Mouse (Mus musculus) embryonic stem cell, embryonic (primary cell): ENCODE results near the gene Tnfrsf1b.

Source experiments
- CTCF ChIA-PET, 4 experiments: fragments of 300-600 bp in 2 of 4; fragments of 350-600 bp in 2 of 4; sonication (Branson Sonifier 250); formaldehyde crosslinking; loops; one replicate each; lab custom pipeline; 2022; ENCODE audit warnings: inconsistent platforms in 2 of 4; lab: Charles Lee
- POLR2A ChIA-PET, 4 experiments: fragments of 300-600 bp in 2 of 4; fragments of 350-600 bp in 2 of 4; sonication (Branson Sonifier 250); formaldehyde crosslinking; loops; one replicate each; lab custom pipeline; 2022; ENCODE audit warnings: antibody characterized with exemption in 4 of 4, inconsistent platforms in 1 of 4; lab: Charles Lee

The Tnfrsf1b gene

DNA sequence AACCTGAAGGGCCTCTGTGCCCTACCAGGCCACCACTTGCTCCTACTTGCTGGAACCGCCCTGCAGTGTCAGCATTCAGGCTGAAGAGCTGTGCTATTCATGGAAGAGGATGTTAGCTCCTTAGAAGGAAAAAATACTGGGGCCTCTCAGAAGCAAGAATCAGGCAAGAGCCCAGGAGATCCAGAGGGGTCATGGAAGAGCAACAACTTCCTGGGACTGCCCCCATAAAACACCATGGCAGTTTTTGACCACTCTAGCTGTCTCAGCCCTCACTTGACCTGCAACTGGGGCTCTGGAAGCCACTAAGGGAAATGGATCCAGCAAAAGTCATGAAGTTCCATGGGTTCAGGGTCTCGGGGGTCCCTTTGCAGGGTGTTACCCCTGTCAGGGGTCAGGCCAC is 31.3 kb downstream of the Tnfrsf1b start:
- CTCF ChIA-PET, result interaction anchor here (0.6 to 2.8 kb wide), 51 partner anchors 10 to 325 kb away, joined by 3 to 20 read pairs (median 5); partner anchors contain the start of genes Tnfrsf1b (in 3 of the 4) and Vps13d (in 2 of the 4)
- POLR2A ChIA-PET, result interaction anchor here (0.6 to 5.7 kb wide), 39 partner anchors 8 to 103 kb away, joined by 3 to 57 read pairs (median 6); partner anchors contain the start of genes Tnfrsf1b (in 2 of the 4) and Vps13d (in 1 of the 4)

DNA sequence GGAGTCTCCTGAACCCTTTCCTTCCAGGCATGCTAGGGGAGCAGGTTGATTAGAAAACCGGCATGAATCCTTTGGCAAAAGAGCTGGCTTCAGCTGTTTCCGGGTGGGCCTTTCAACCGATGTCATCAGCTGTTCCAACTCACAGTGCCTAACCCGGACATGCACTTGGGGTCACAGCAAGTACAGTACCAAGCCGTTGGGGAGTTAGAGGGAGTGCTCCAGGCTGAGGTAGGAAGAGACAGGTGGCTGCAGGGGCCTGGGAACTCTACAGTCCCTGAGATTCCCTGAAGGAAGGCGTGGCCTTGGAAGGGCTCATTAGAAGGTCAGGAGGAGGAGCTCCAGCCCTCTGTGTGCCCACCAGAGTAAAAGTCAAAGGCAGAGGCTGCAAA is 31.9 kb downstream of the Tnfrsf1b start:
- ChIA-PET CTCF (interaction anchor here (0.6 to 2.8 kb wide), 77 partner anchors 8 to 324 kb away, joined by 3 to 20 read pairs (median 5); partner anchors contain the start of genes Tnfrsf1b (in 4 of the 4) and Vps13d (in 3 of the 4)), POLR2A (interaction anchor here (0.6 to 5.7 kb wide), 61 partner anchors 8 to 316 kb away, joined by 3 to 57 read pairs (median 5); partner anchors contain the start of genes Tnfrsf1b (in 3 of the 4) and Vps13d (in 1 of the 4))

DNA sequence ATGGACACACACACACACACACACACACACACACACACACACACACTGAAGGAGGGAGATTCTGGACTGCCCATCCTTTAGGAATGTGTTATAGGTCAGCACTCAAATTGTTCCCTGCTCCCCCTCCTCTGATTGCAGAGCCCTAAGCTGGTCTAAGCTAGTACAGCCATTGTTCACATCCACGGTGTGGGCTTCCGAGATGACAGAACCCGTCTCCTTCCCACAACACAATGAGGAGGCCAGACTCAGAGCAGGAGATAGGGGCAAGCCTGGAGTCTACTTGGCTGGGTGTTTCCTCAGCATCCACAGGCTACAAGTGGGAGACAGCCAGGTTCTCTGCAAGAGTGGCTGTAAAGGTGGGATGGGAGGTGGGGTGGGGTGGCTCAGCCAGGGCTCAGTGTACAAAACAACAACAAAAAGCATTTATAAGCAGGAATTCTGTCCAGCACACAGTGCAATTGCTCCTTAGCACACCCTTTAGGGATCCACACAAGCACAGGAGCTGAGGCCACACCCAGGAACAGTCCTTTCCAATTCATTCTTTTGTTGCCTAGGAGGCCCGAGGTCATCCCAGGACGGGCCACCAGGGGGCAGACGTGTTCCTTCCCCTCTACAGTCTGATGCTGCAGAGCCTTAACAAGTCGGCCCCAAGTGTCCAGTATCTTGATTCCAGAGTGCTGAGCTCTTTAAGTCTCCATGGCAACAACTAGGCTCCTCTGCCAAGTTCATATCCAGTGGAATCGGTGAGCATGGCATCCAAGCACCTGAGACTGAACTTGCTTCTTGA is 32.5 kb downstream of the Tnfrsf1b start:
- ChIA-PET CTCF (interaction anchor here (0.5 to 2.8 kb wide), 79 partner anchors 9 to 324 kb away, joined by 3 to 20 read pairs (median 5); partner anchors contain the start of genes Tnfrsf1b (in 4 of the 4) and Vps13d (in 3 of the 4)), POLR2A (interaction anchor here (0.6 to 5.7 kb wide), 56 partner anchors 8 to 316 kb away, joined by 3 to 57 read pairs (median 5); partner anchors contain the start of genes Tnfrsf1b (in 3 of the 4) and Vps13d (in 1 of the 4))

DNA sequence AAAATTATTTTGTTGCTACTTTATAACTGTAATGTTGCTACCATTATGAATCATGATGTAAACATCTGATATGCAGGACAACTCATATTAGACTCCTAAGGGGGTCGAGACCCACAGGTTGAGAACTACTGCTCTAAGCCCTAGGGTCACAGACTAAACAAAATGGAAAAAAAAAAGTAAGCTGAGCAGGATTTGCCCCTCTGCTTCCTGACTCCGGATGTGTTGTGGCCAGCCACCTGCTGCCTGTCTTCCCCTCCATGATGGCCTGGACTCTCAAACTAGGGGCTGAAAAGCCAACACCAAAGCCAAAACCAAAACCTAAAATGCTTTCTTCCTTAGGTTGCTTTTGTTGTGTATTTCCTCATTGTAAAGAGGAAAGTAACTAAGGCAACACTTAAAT is 35.6 kb downstream of the Tnfrsf1b start:
- ChIA-PET CTCF (interaction anchor here in 2 of 4 experiments (0.7 kb wide), 2 partner anchors 8 to 74 kb away, joined by 3 to 4 read pairs; no protein-coding TSS in a partner anchor), POLR2A (interaction anchor here in 3 of 4 experiments (0.6 to 5.7 kb wide), 9 partner anchors 8 to 321 kb away, joined by 3 to 39 read pairs (median 4); partner anchors contain the start of genes Tnfrsf1b (in 1 of the 3) and Vps13d (in 1 of the 3))

- POLR2A ChIA-PET, result interaction anchor here (0.6 to 1.9 kb wide), 11 partner anchors 10 to 96 kb away, joined by 3 to 12 read pairs (median 5); partner anchors contain the start of gene Vps13d (in 1 of the 4)
- CTCF ChIA-PET, result interaction anchor here in 2 of 4 experiments (0.7 to 1.2 kb wide), 2 partner anchors 9 to 334 kb away, joined by 3 to 5 read pairs; no protein-coding TSS in a partner anchor
Measured at GRCm38 (mm10) chr4:145210564-145210963, 36.1 kb downstream of the Tnfrsf1b start.

- CTCF ChIA-PET, result interaction anchor here in 3 of 4 experiments (0.7 to 1.2 kb wide), 7 partner anchors 9 to 334 kb away, joined by 3 to 8 read pairs (median 4); partner anchors contain the start of gene Vps13d (in 2 of the 3)
- POLR2A ChIA-PET, result interaction anchor here in 3 of 4 experiments (0.6 to 2.4 kb wide), 32 partner anchors 9 to 281 kb away, joined by 3 to 14 read pairs (median 4); partner anchors contain the start of genes Vps13d (in 2 of the 3) and Tnfrsf1b (in 1 of the 3)
Measured at GRCm38 (mm10) chr4:145209690-145210088, 37.0 kb downstream of the Tnfrsf1b start.

DNA sequence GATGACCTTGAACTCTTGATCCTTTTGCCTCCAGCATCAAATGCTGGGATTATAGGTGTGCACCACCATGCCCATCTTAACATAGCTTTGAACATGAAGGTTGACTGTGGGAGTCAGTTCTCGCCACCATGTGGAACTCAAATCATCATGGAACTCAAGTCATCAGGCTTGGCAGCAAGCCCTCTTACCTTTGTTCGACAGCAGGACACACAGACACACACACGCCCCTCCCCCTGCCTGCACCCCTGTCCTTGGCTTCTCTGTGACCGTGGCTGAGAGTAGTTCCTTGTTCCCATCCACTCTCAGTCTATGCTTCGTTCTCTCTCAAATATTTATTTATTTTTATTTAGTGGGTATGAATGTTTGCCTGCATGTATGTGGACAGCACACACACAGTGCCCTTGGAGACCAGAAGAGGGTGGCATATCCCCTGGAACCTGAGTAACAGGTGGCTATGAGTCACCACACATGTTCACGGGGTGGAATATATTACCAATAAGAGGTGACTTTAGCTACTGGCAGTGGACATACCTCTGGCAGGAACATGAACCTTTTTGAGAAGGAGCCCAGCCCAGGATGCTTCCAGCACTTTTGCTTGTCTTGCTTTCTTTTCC is 37.5 kb downstream of the Tnfrsf1b start:
- ChIA-PET CTCF (interaction anchor here in 3 of 4 experiments (0.7 to 1.2 kb wide), 6 partner anchors 9 to 14 kb away, joined by 3 to 8 read pairs (median 4); partner anchors contain the start of gene Vps13d (in 2 of the 3)), POLR2A (interaction anchor here in 3 of 4 experiments (0.7 to 2.4 kb wide), 29 partner anchors 9 to 282 kb away, joined by 3 to 14 read pairs (median 4); partner anchors contain the start of genes Vps13d (in 2 of the 3) and Tnfrsf1b (in 1 of the 3))

- POLR2A ChIA-PET, result interaction anchor here in 3 of 4 experiments (0.6 to 2.4 kb wide), 8 partner anchors 8 to 1901 kb away, joined by 3 to 14 read pairs (median 3); no protein-coding TSS in a partner anchor
- CTCF ChIA-PET, result no interaction called here
Measured at GRCm38 (mm10) chr4:145207718-145208371, 38.8 kb downstream of the Tnfrsf1b start.

GRCm38 (mm10) chr4:145204779-145205178 is 41.9 kb downstream of the Tnfrsf1b start:
- ChIA-PET CTCF (interaction anchor here in 2 of 4 experiments (0.6 to 1.5 kb wide), 5 partner anchors 10 to 91 kb away, joined by 3 to 9 read pairs (median 3); partner anchors contain the start of gene Vps13d (in 1 of the 2)), POLR2A (interaction anchor here in 3 of 4 experiments (0.6 to 2.4 kb wide), 7 partner anchors 9 to 67 kb away, joined by 3 to 12 read pairs (median 4); partner anchors contain the start of gene Vps13d (in 1 of the 3))

DNA sequence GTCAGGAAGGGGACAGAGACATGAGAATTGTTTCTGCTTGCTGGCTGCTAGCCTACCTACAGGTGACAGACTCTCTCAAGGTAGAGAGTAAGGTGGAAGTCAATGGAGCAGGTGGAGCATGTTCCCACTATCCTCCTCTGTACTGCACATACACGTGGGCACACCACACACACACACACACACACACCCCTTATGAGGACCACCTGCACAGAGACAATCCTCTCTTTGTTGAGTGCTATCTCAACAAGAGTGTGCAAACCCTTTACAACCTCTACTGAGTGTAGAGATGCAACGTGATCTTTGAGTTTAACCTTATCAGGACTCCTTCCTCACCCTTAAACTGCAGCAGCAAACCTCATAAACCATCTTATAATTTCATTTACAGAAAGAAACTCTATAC is 43.4 kb downstream of the Tnfrsf1b start:
- ChIA-PET CTCF (no interaction called here), POLR2A (interaction anchor here in 1 of 4 experiments (2.4 kb wide), 1 partner anchor 69 kb away, joined by 12 read pairs; no protein-coding TSS in a partner anchor)

GRCm38 (mm10) chr4:145201424-145201823 is 45.2 kb downstream of the Tnfrsf1b start:
- ChIA-PET CTCF (interaction anchor here in 2 of 4 experiments (0.8 to 1.3 kb wide), 3 partner anchors 14 to 20 kb away, joined by 3 to 6 read pairs (median 4); no protein-coding TSS in a partner anchor), POLR2A (interaction anchor here in 2 of 4 experiments (0.7 to 6.7 kb wide), 6 partner anchors 8 to 75 kb away, joined by 3 to 43 read pairs (median 8); no protein-coding TSS in a partner anchor)

GRCm38 (mm10) chr4:145199982-145200699 is 46.5 kb downstream of the Tnfrsf1b start:
- ChIA-PET CTCF (interaction anchor here (0.6 to 1.8 kb wide), 10 partner anchors 10 to 309 kb away, joined by 3 to 8 read pairs (median 4); no protein-coding TSS in a partner anchor), POLR2A (interaction anchor here in 3 of 4 experiments (0.7 to 6.7 kb wide), 17 partner anchors 8 to 77 kb away, joined by 3 to 43 read pairs (median 5); no protein-coding TSS in a partner anchor)

DNA sequence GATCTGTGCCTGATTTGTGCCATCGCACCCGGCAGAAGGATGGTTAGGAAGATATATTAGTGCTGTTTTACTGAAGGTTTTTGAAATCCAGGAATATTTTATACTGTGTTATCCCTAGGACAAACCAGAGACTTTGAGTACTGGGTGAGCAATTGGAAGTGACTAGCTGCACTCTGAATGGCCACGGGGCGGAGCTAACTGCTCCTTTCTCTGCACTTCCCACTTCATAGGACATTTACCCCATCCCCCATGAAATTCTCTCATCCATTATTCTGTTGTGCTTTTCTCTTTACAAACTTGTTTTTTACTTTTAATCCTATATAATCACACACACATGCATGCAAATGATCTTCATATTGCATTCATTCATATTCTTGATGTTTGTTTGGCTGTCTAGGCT is 50.1 kb downstream of the Tnfrsf1b start:
- ChIA-PET POLR2A (interaction anchor here (0.6 to 6.7 kb wide), 24 partner anchors 10 to 690 kb away, joined by 3 to 43 read pairs (median 4); partner anchors contain the start of gene Tnfrsf1b (in 2 of the 4)), CTCF (interaction anchor here (0.6 to 2.5 kb wide), 27 partner anchors 10 to 306 kb away, joined by 3 to 20 read pairs (median 4); no protein-coding TSS in a partner anchor)

DNA sequence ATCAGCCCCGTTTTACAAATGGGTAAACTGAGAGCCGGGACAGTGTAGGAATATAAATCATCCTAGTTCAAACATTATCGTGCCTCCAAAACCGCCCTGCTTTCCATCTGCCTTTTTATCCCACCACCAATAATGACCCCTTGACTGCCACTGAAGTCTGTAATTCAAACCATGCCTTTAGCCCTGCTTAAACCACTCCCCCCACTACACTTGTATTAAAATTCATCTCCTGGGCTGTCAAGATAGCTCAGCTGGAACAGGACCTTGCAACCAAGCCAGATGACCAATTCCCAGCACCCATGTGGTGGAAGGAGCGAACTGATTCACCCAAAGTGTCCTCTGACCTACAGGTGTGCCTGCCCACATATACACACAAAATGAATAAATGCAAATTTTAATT is 51.5 kb downstream of the Tnfrsf1b start:
- ChIA-PET POLR2A (interaction anchor here in 3 of 4 experiments (0.6 to 5.9 kb wide), 19 partner anchors 9 to 304 kb away, joined by 3 to 39 read pairs (median 5); partner anchors contain the start of gene Tnfrsf1b (in 2 of the 3)), CTCF (interaction anchor here (0.6 to 2.5 kb wide), 19 partner anchors 10 to 327 kb away, joined by 3 to 20 read pairs (median 4); partner anchors contain the start of gene Tnfrsf1b (in 1 of the 4))

- POLR2A ChIA-PET, result interaction anchor here in 3 of 4 experiments (0.6 to 5.9 kb wide), 29 partner anchors 9 to 304 kb away, joined by 3 to 39 read pairs (median 5); partner anchors contain the start of gene Tnfrsf1b (in 2 of the 3)
- CTCF ChIA-PET, result interaction anchor here (0.6 to 2.5 kb wide), 26 partner anchors 10 to 326 kb away, joined by 3 to 20 read pairs (median 3); partner anchors contain the start of gene Tnfrsf1b (in 1 of the 4)
Measured at GRCm38 (mm10) chr4:145194559-145195162, 52.0 kb downstream of the Tnfrsf1b start, which contains the start of gene Vps13d. Gene Vps13d (minus strand): TSS chr4:145195005.
